Mouse (Mus musculus) neural tube, embryonic 14.5 days (tissue): ENCODE measurements around the gene Nlrc4. TPM values are rescaled to one million over a fixed set of nuclear protein-coding genes. Genes with fewer than 3 reads are reported as not detected.

Experiments
- ATAC-seq: fragments of 200-750 bp; cut with Nextera tagmentation; 2 replicates; pipeline ENCODE4 v1.8.0; 2017; ENCODE audit warnings: low read depth, mild to moderate bottlenecking, moderate TSS enrichment, moderate library complexity
- H3K27ac ChIP-seq: fragments of 300-500 bp; sonication (generic); 2 replicates; pipeline ENCODE4 v1.5.1; 2014; ENCODE audit warnings: low read depth, mild to moderate bottlenecking, control low read depth, low read length, moderate library complexity, mixed read lengths
- H3K27me3 ChIP-seq: fragments of 300-500 bp; sonication (generic); 2 replicates; pipeline ENCODE4 v1.6.1; 2014; ENCODE audit warnings: low read length; ENCODE audit not compliant: control insufficient read depth, insufficient read depth
- H3K36me3 ChIP-seq: fragments of 300-500 bp; sonication (generic); 2 replicates; pipeline ENCODE4 v1.6.1; 2014; ENCODE audit warnings: low read length, mixed read lengths; ENCODE audit not compliant: control insufficient read depth, insufficient read depth
- H3K4me1 ChIP-seq: fragments of 300-500 bp; sonication (generic); 2 replicates; pipeline ENCODE4 v1.6.1; 2014; ENCODE audit warnings: low read length; ENCODE audit not compliant: control insufficient read depth, insufficient read depth
- H3K4me2 ChIP-seq: fragments of 300-500 bp; sonication (generic); 2 replicates; pipeline ENCODE4 v1.6.1; 2014; ENCODE audit warnings: mild to moderate bottlenecking, low read depth, low read length, control low read depth
- H3K4me3 ChIP-seq: fragments of 300-500 bp; sonication (generic); 2 replicates; pipeline ENCODE4 v1.5.1; 2014; ENCODE audit warnings: low read depth, low read length, control low read depth, mixed read lengths
- H3K9ac ChIP-seq: fragments of 300-500 bp; sonication (generic); replicated peaks from 2 replicates; pipeline ENCODE4 v1.6.1; 2014; ENCODE audit warnings: low read depth, mild to moderate bottlenecking, control low read depth, low read length, mixed read lengths
- H3K9me3 ChIP-seq: fragments of 300-500 bp; sonication (generic); 2 replicates; pipeline ENCODE4 v1.6.1; 2016; ENCODE audit warnings: low read length; ENCODE audit not compliant: control insufficient read depth
- WGBS: fragments of 180-500 bp; shearing (Covaris S2); extraction: QIAGEN DNeasy Blood & Tissue Kit; methylation state at CpG from one replicate; pipeline ENCODE4 v1.1.7; 2014; 5-methylcytosine and 5-hydroxymethylcytosine counted together
- polyA plus RNA-seq: library from polyadenylated mRNA; unstranded; fragments of >200 nt; fragmentation: Nextera tagmentation; extraction: Ambion mirVana; gene quantifications from 2 replicates; pipeline ENCODE4 v1.2.1, GENCODE M21; 2014

Gene Nlrc4
- polyA plus RNA-seq, 1 experiment from 2014 or later: 0.43 TPM

DNA sequence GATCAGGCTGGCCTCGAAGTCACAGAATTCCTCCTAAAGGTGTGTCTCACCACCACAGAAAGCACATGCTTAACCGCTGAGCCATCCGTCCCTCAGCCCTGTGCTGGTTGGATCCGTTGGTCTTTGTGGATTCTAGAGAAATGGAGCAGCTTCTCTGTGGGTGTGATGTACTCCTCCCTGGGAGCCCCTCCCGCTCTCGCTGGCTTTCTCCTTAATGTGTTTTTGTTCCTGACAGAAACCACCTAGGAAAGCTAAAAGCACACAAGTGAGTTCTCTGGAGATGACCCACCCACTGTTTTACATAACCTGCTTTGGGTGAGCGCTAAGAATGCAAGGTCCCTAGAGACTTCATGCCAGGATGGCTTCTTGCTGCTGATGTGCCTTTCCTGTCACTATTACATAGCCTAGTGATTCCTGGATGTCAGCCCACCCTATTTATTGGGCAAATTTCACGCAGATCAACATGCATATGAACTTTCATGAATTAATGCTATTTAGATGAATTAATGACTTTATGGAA, 42.0 kb downstream of the Nlrc4 start:
- Histone ChIP-seq H3K27me3 (no peaks in the 10 kb centered on the region), H3K9me3 (no peaks in the 10 kb centered on the region), H3K4me3 (no peak overlapping the region), H3K4me2 (no peak overlapping the region), H3K9ac (no peak overlapping the region), H3K27ac (no peak overlapping the region), H3K4me1 (no peaks in the 10 kb centered on the region), H3K36me3 (peaks cover 27% of the 10 kb centered on the region; the same call in 1 of the 2 replicates)
- 94% methylated on average over 8 of the region's 8 CpGs for WGBS
- no peak for ATAC-seq

GRCm38 (mm10) chr17:74414671-74415070, 44.3 kb downstream of the Nlrc4 start:
- Histone ChIP-seq H3K27ac (no peak overlapping the region), H3K4me2 (no peak overlapping the region), H3K9ac (no peak overlapping the region), H3K4me3 (no peak overlapping the region), H3K27me3 (no peaks in the 10 kb centered on the region), H3K36me3 (peaks cover 36% of the 10 kb centered on the region), H3K9me3 (no peaks in the 10 kb centered on the region), H3K4me1 (no peaks in the 10 kb centered on the region)
- WGBS: 84% methylated on average over 1 of the region's 1 CpGs
- no peak for ATAC-seq

DNA sequence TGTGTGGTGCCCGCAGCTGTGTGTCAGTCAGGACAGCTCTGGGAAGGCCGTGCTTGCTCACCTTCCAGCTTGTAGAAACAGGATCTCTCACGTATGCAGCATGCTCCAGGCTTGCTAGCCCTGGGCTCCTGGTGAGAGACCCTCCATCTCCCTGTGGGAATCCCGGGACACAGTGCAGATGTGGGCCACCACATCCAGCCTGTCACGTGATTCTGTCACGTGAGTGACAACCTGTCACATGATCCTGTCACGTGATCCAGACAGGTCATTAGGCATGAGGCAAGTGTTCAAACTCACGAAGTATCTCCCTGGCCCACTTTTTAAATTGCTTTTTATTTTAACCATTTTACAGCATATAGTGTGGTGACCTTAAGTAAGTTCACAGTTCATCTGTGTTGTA, 45.6 kb downstream of the Nlrc4 start:
- no peaks in the 10 kb centered on the region for H3K4me1 ChIP-seq
- no peak for ATAC-seq
- WGBS: 95% methylated on average over 8 of the region's 8 CpGs
- H3K27me3 ChIP-seq: no peaks in the 10 kb centered on the region
- no peak overlapping the region for H3K27ac ChIP-seq
- H3K9me3 ChIP-seq: no peaks in the 10 kb centered on the region
- no peak overlapping the region for H3K4me3 ChIP-seq
- H3K36me3 ChIP-seq: peaks cover 29% of the 10 kb centered on the region
- no peak overlapping the region for H3K4me2 ChIP-seq
- no peak overlapping the region for H3K9ac ChIP-seq

DNA sequence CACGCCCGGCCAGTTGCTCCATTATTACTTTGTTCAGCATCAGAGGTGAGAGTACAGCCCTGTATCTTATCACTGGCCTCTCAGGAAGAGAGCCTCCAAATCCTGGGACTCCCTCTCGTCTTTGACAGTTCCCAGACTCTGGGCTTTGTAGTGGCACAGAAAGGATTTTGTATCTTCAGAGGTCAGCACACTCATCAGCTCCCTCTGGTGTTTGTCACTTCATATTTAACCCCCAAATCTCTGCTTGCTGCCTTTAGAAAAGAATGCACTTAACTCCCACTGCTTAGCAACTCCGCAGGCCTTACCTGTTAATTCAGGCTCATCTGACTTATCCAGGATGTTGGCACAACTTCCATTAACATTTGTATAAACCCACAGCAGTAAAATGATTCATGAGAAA, 49.2 kb downstream of the Nlrc4 start:
- H3K27ac ChIP-seq: no peak overlapping the region
- H3K9me3 ChIP-seq: no peaks in the 10 kb centered on the region
- no peak overlapping the region for H3K9ac ChIP-seq
- WGBS: 69% methylated on average over 4 of the region's 4 CpGs
- H3K4me3 ChIP-seq: no peak overlapping the region
- no peak overlapping the region for H3K4me2 ChIP-seq
- peaks cover 26% of the 10 kb centered on the region for H3K36me3 ChIP-seq
- H3K27me3 ChIP-seq: no peaks in the 10 kb centered on the region
- ATAC-seq: no peak
- H3K4me1 ChIP-seq: no peaks in the 10 kb centered on the region

DNA sequence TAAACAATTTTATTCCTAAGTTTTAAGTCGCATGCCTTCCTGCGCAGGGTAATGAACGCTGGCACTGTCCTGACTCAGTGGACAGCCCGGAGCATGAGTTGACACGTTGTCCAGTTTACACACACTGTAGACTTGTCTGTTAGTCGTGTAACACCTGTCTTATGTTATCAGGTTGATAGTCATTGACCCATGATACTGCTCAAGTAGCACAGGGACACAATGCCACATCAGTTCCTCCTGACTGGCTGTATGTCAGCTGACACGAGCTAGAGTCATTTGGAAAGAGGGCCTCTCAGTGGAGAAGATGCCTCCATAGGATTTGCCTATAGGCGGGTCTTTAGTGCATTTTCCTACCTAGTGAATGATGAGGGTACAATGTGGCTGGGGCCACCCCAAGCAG, 52.5 kb downstream of the Nlrc4 start:
- Histone ChIP-seq H3K4me2 (no peak overlapping the region), H3K27me3 (no peaks in the 10 kb centered on the region), H3K36me3 (peaks cover 40% of the 10 kb centered on the region), H3K27ac (no peak overlapping the region), H3K9me3 (no peaks in the 10 kb centered on the region), H3K4me1 (no peaks in the 10 kb centered on the region), H3K9ac (no peak overlapping the region), H3K4me3 (no peak overlapping the region)
- ATAC-seq: no peak
- WGBS: 91% methylated on average over 8 of the region's 8 CpGs

GRCm38 (mm10) chr17:74402486-74403222, 56.3 kb downstream of the Nlrc4 start:
- 95% methylated on average over 12 of the region's 12 CpGs for WGBS
- Histone ChIP-seq H3K9ac (no peak overlapping the region), H3K9me3 (no peaks in the 10 kb centered on the region), H3K4me1 (no peaks in the 10 kb centered on the region), H3K27ac (no peak overlapping the region), H3K4me3 (no peak overlapping the region), H3K36me3 (peaks cover 27% of the 10 kb centered on the region), H3K4me2 (no peak overlapping the region), H3K27me3 (no peaks in the 10 kb centered on the region)
- no peak for ATAC-seq

DNA sequence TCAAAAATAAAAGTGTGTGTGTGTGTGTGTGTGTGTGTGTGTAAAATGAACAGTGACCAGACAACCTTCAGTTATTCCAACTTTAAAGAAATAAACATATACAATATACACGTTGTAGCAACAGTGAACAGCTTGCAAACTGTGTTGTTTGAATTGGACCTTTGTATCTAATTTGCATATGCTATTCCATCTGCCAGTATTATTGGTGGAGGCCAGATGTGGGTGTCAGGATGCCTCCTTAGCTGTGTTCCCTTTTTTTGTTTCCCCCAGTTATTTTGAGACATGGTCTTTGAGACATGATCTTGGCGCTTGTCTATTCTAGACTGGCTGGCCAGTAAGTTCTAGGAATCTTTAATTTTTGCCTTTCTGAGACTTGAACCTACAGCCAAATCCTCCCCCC, 61.8 kb downstream of the Nlrc4 start:
- 87% methylated on average over 2 of the region's 2 CpGs for WGBS
- Histone ChIP-seq H3K27me3 (no peaks in the 10 kb centered on the region), H3K9me3 (no peaks in the 10 kb centered on the region), H3K36me3 (peaks cover 5% of the 10 kb centered on the region; the same call in 1 of the 2 replicates), H3K9ac (no peak overlapping the region), H3K27ac (no peak overlapping the region), H3K4me3 (no peak overlapping the region), H3K4me1 (peaks cover 8% of the 10 kb centered on the region; the same call in 1 of the 2 replicates), H3K4me2 (no peak overlapping the region)
- ATAC-seq: no peak

- H3K9me3 ChIP-seq: no peaks in the 10 kb centered on the region
- ATAC-seq: no peak
- no peak overlapping the region for H3K27ac ChIP-seq
- 0 out of 2 replicates have a peak overlapping the region, but pooled peaks have one; percentile 71 for H3K4me2 ChIP-seq
- H3K27me3 ChIP-seq: no peaks in the 10 kb centered on the region
- 80% methylated on average over 4 of the region's 4 CpGs for WGBS
- no peak overlapping the region for H3K9ac ChIP-seq
- peaks cover 8% of the 10 kb centered on the region; the same call in 1 of the 2 replicates for H3K4me1 ChIP-seq
- peaks cover under 1% of the 10 kb centered on the region; the same call in 1 of the 2 replicates for H3K36me3 ChIP-seq
- H3K4me3 ChIP-seq: no peak overlapping the region
These were observed 62.2 kb downstream of the Nlrc4 start for GRCm38 (mm10) chr17:74396766-74397165.

DNA sequence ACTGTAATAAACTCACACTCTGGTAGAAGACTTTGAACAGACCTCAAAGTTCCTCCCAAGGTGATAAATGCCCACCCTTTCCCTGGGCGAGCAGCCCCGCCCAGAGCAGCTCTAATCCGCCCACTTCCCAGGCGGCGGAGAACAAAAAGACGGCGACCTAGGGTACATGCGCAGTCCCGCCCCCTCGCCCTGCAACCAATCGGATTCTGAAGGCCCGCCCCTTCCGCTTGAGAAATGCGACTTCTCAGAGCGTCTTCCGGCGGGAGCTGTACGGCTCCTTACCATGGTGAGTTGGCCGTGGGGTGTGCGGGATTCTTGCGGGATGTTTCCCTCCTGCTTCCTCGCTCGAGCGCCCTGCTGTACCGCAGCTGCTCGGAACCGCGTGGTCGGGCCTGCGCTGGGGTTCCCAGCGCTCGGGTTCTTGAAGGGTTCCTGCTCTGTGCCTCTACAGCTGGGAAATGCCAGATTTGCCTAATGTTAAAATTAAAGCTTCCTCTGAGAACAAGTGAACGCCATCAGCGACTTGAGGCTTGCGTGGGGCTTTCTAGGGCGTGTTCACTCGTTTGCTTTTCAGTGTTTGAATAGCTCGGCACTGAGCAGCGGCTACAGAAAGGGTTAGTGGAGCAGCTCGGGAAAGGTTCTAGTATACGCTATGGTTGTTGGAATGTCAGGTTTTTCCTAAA, 63.4 kb downstream of the Nlrc4 start, which contains the start of gene Slc30a6:
Gene Slc30a6, plus strand, starts transcription at position 226 of the 683 bp plus-strand sequence.
- peak; percentile 99 for ATAC-seq
- H3K27me3 ChIP-seq: no peaks in the 10 kb centered on the region
- peaks cover 8% of the 10 kb centered on the region; the same call in 1 of the 2 replicates for H3K4me1 ChIP-seq
- WGBS: under 1% methylated on average over 41 of the region's 41 CpGs
- H3K27ac ChIP-seq: peak within 1 kb of the TSS; percentile 74
- peak within 1 kb of the TSS; percentile 56 for H3K4me3 ChIP-seq
- H3K36me3 ChIP-seq: peaks cover under 1% of the 10 kb centered on the region; the same call in 1 of the 2 replicates
- H3K4me2 ChIP-seq: peak within 1 kb of the TSS; percentile 71
- no peaks in the 10 kb centered on the region for H3K9me3 ChIP-seq
- peak within 1 kb of the TSS; percentile 65 for H3K9ac ChIP-seq
